Mouse (Mus musculus): ENCODE results near the gene Myt1l.

DNA sequence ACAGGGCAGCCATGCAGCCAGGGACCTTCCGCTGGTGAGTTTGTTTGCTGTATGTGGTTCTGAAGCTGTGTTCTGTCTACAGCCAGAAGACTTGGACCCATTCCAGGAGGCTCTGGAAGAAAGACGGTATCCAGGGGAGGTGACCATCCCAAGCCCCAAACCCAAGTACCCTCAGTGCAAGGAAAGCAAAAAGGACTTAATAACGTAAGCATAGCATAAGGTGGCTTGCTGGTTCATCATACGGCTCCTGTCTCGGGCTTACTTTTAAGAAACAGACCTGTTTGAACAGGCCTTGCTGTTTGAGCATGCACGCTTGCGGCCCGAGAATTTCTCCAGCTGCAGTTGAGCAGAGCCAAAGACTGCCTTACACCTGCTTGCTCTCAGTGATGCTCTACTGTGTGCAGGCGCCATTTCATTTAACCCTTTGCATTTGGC, 326.0 kb downstream of the Myt1l start:
- TF ChIP-seq POLR2A (IDR thresholded peaks at IDR 0.05; ENCODE audit: borderline replicate concordance, extremely low read depth, insufficient read depth, insufficient read length, poor library complexity, severe bottlenecking) (no peak), CTCF (IDR thresholded peaks at IDR 0.05; ENCODE audit: borderline replicate concordance, extremely low read depth, insufficient read depth, insufficient read length) (no peak)

All from brain, embryonic 14.5 days (tissue).